Mouse (Mus musculus) frontal cortex, adult (tissue): ENCODE measurements around the gene Slc39a5.
A peak's percentile ranks its signal among the peaks of the same experiment; 100 is the strongest.

Experiments used
- ATAC-seq: cut with Nextera tagmentation; 2 replicates; pipeline ENCODE4 v1.9.2; 2017; ENCODE audit warnings: mild to moderate bottlenecking, moderate library complexity, mixed read lengths; ENCODE audit not compliant: low TSS enrichment

The Slc39a5 gene

GRCm38 (mm10) chr10:128376099-128376454 is 25.0 kb downstream of the Slc39a5 start:
- ATAC-seq: no peak

GRCm38 (mm10) chr10:128374393-128374792 is 26.6 kb downstream of the Slc39a5 start:
- no peak for ATAC-seq

- no peak for ATAC-seq
Observed at GRCm38 (mm10) chr10:128372989-128373748, 27.9 kb downstream of the Slc39a5 start.

- ATAC-seq: no peak
Observed at GRCm38 (mm10) chr10:128372142-128372541, 28.9 kb downstream of the Slc39a5 start.

GRCm38 (mm10) chr10:128370601-128371000 is 30.4 kb downstream of the Slc39a5 start:
- ATAC-seq: no peak

GRCm38 (mm10) chr10:128370021-128370420 is 31.0 kb downstream of the Slc39a5 start:
- ATAC-seq: no peak

- no peak for ATAC-seq
Observed at GRCm38 (mm10) chr10:128369599-128369998, 31.4 kb downstream of the Slc39a5 start.

GRCm38 (mm10) chr10:128369218-128369543 is 31.8 kb downstream of the Slc39a5 start:
- no peak; the same call in 1 of the 2 replicates for ATAC-seq

GRCm38 (mm10) chr10:128368402-128369217 is 32.4 kb downstream of the Slc39a5 start, which contains the start of gene Coq10a:
Gene Coq10a (minus strand): TSS chr10:128368997.
- peak; percentile 92 for ATAC-seq

- ATAC-seq: no peak
Observed at GRCm38 (mm10) chr10:128367899-128368401, 33.1 kb downstream of the Slc39a5 start.

- ATAC-seq: 0 out of 2 replicates have a peak, but pooled peaks have one; percentile 42
Observed at GRCm38 (mm10) chr10:128362568-128362967, 38.5 kb downstream of the Slc39a5 start.

GRCm38 (mm10) chr10:128361836-128362235 is 39.2 kb downstream of the Slc39a5 start:
- no peak for ATAC-seq

GRCm38 (mm10) chr10:128359226-128359625 is 41.8 kb downstream of the Slc39a5 start:
- ATAC-seq: no peak

- peak; percentile 58 for ATAC-seq
Observed at GRCm38 (mm10) chr10:128358796-128359195, 42.2 kb downstream of the Slc39a5 start.

- ATAC-seq: no peak
Observed at GRCm38 (mm10) chr10:128347541-128347940, 53.5 kb downstream of the Slc39a5 start.
